Mouse (Mus musculus) G1E (cell line): ENCODE results near the gene Isoc2a.

Experiments used
- CTCF ChIP-seq: IDR thresholded peaks from 2 replicates; pipeline ENCODE4 v1.5.1; 2012; ENCODE audit warnings: low read depth, low read length, inconsistent platforms, mixed read lengths
- POLR2AphosphoS5 ChIP-seq: IDR thresholded peaks from 2 replicates; pipeline ENCODE4 v1.6.1; 2012; ENCODE audit warnings: low read depth, low read length, inconsistent platforms; ENCODE audit not compliant: insufficient replicate concordance

GRCm38 (mm10) chr7:4923586-4924364 lies 46.8 kb downstream of the Isoc2a start:
- TF ChIP-seq CTCF, result no peak
- no peak for TF ChIP-seq POLR2AphosphoS5
